Mouse (Mus musculus): ENCODE data around the gene Kcnd1.

DNA sequence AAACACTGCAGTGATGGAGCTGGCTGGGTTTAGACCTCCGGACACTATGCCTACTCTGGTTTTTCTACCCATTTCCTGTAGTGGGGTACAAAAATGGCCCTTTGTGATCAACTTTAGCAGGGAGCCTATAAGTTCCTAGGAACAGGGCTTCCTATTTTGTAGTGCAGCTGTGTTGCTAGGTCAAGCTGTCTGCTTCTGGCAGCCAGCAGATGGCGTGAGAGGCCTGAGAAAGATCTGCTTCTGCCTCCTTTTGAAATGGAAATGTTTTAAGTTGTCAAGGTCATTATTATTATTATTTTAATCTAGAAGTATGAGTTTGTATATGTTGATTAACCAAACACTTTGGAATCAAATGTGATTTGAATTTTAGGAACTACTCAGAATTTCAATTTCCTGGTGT lies 32.5 kb downstream of the Kcnd1 start:
- TF ChIP-seq CTCF (IDR thresholded peaks at IDR 0.05; ENCODE audit: low read depth), result peak; percentile 61
- TF ChIP-seq EP300 (IDR thresholded peaks at IDR 0.05; ENCODE audit: low read depth), result no peak
